ENCODE assay signal across 7 mouse cellular contexts in genomic region chr9:88521961-88522568, GRCm38 (mm10). TPM values are rescaled to one million over a fixed set of nuclear protein-coding genes. Genes with fewer than 3 reads are reported as not detected.
DNase-seq lines count a peak whose midpoint lies in the region; ATAC-seq and TF ChIP-seq lines count a peak whose summit lies in the region.

No protein-coding gene starts in this region.

- no peaks in the 10 kb centered on the region for H3K9me3 ChIP-seq in neural tube, embryonic 11.5 days (ENCODE audit: control insufficient read depth, low read length)
- no peaks in the 10 kb centered on the region for H3K9me3 ChIP-seq in embryonic facial prominence, embryonic 15.5 days (replicated peaks)
- H3K9me3 ChIP-seq in limb, embryonic 14.5 days (ENCODE audit: control insufficient read depth, low read length): no peaks in the 10 kb centered on the region

- peak overlapping the region; percentile 86 for H3K27ac ChIP-seq in neural tube, embryonic 11.5 days (ENCODE audit: low read depth, low read length)
- peak overlapping the region; percentile 93 for H3K27ac ChIP-seq in embryonic facial prominence, embryonic 15.5 days (replicated peaks)
- H3K27ac ChIP-seq in limb, embryonic 14.5 days (replicated peaks; ENCODE audit: low read depth, low read length): peak overlapping the region; percentile 91

- peaks cover 9% of the 10 kb centered on the region for H3K4me1 ChIP-seq in neural tube, embryonic 11.5 days (ENCODE audit: control insufficient read depth, insufficient read depth, low read length)
- peaks cover 12% of the 10 kb centered on the region for H3K4me1 ChIP-seq in embryonic facial prominence, embryonic 15.5 days
- peaks cover 8% of the 10 kb centered on the region for H3K4me1 ChIP-seq in limb, embryonic 14.5 days (ENCODE audit: control insufficient read depth, insufficient read depth, low read length)

- H3K9ac ChIP-seq in neural tube, embryonic 11.5 days (ENCODE audit: low read length): peak overlapping the region; percentile 94
- H3K9ac ChIP-seq in embryonic facial prominence, embryonic 15.5 days: peak overlapping the region; percentile 93
- H3K9ac ChIP-seq in limb, embryonic 14.5 days (ENCODE audit: low read depth, low read length, severe bottlenecking): peak overlapping the region; percentile 93

- H3K4me2 ChIP-seq in neural tube, embryonic 11.5 days (ENCODE audit: low read depth): peak overlapping the region; percentile 48
- H3K4me2 ChIP-seq in embryonic facial prominence, embryonic 15.5 days (replicated peaks): peak overlapping the region; percentile 82
- peak overlapping the region; percentile 50 for H3K4me2 ChIP-seq in limb, embryonic 14.5 days (replicated peaks; ENCODE audit: low read depth, low read length, severe bottlenecking)

- H3K27me3 ChIP-seq in neural tube, embryonic 11.5 days (ENCODE audit: control insufficient read depth, insufficient read depth, low read length): no peaks in the 10 kb centered on the region
- no peaks in the 10 kb centered on the region for H3K27me3 ChIP-seq in embryonic facial prominence, embryonic 15.5 days
- H3K27me3 ChIP-seq in limb, embryonic 14.5 days (ENCODE audit: control insufficient read depth, insufficient read depth, low read length): no peaks in the 10 kb centered on the region

- DNase-seq in neural tube, embryonic 11.5 days (ENCODE audit: low spot score): no peak
- DNase-seq in neural tube, embryonic 10.5 days (ENCODE audit: extremely low spot score, low spot score): no peak
- DNase-seq in limb, embryonic 14.5 days (ENCODE audit: low spot score): no peak
- DNase-seq in telencephalon, adult 2 months (ENCODE audit: low read depth, low spot score): peak; percentile 11
- no peak for DNase-seq in spleen, postnatal 4 days (ENCODE audit: low spot score in 2 of 2)
- no peak for DNase-seq in B cell, adult 2 months

- WGBS in neural tube, embryonic 11.5 days: 0% methylated on average over 10 of the region's 10 CpGs
- WGBS in embryonic facial prominence, embryonic 15.5 days: 0% methylated on average over 10 of the region's 10 CpGs
- WGBS in limb, embryonic 14.5 days: 0% methylated on average over 10 of the region's 10 CpGs

- ATAC-seq in neural tube, embryonic 11.5 days (ENCODE audit: insufficient read depth, low FRiP score, low TSS enrichment): no peak
- no peak for ATAC-seq in embryonic facial prominence, embryonic 15.5 days (ENCODE audit: insufficient number of reproducible peaks, low FRiP score, low TSS enrichment, low read depth)
- no peak for ATAC-seq in limb, embryonic 14.5 days (ENCODE audit: low FRiP score, low read depth)

- H3K4me3 ChIP-seq in neural tube, embryonic 11.5 days (ENCODE audit: low read depth, low read length): peak overlapping the region; percentile 68
- peak overlapping the region; percentile 78 for H3K4me3 ChIP-seq in embryonic facial prominence, embryonic 15.5 days (replicated peaks)
- H3K4me3 ChIP-seq in limb, embryonic 14.5 days (replicated peaks; ENCODE audit: low read length): peak overlapping the region; percentile 78

- H3K36me3 ChIP-seq in neural tube, embryonic 11.5 days (ENCODE audit: control insufficient read depth, insufficient read depth, low read length): 0 out of 2 replicates have a peak, but pooled peaks cover 2% of the 10 kb centered on the region
- peaks cover 16% of the 10 kb centered on the region for H3K36me3 ChIP-seq in embryonic facial prominence, embryonic 15.5 days
- peaks cover 14% of the 10 kb centered on the region for H3K36me3 ChIP-seq in limb, embryonic 14.5 days (ENCODE audit: control insufficient read depth, insufficient read depth, low read length)

- TF ChIP-seq POLR2A in limb, embryonic 14.5 days (IDR thresholded peaks at IDR 0.05; ENCODE audit: borderline replicate concordance, extremely low read depth, insufficient read depth, insufficient read length): no peak

RNA-seq across cellular contexts. Expression of gene Zfp949, which starts 25.8 kb away (rescaled TPM):
- polyA plus RNA-seq in neural tube, embryonic 11.5 days (2014; fragmentation: Nextera tagmentation; extraction: Ambion mirVana): 10.9 and 14.2 TPM in 2 replicates
- polyA plus RNA-seq in embryonic facial prominence, embryonic 15.5 days (2015; fragmentation: Nextera tagmentation; extraction: Ambion mirVana): 12.8 and 14.1 TPM in 2 replicates
- polyA plus RNA-seq in limb, embryonic 14.5 days (2012; rRNA removed): 8.2 TPM in 2 replicates
- polyA plus RNA-seq in limb, embryonic 14.5 days (2014; fragmentation: Nextera tagmentation; extraction: Ambion mirVana): 10.1 and 12.4 TPM in 2 replicates

RNA-seq across cellular contexts. Expression of gene Syncrip, which starts 39.7 kb away (rescaled TPM):
- polyA plus RNA-seq in neural tube, embryonic 11.5 days (2014; fragmentation: Nextera tagmentation; extraction: Ambion mirVana): 124 and 132 TPM in 2 replicates
- polyA plus RNA-seq in embryonic facial prominence, embryonic 15.5 days (2015; fragmentation: Nextera tagmentation; extraction: Ambion mirVana): 83.1 and 86.0 TPM in 2 replicates
- polyA plus RNA-seq in limb, embryonic 14.5 days (2012; rRNA removed): 59.8 and 86.2 TPM in 2 replicates
- 119 and 122 TPM in 2 replicates for polyA plus RNA-seq in limb, embryonic 14.5 days (2014; fragmentation: Nextera tagmentation; extraction: Ambion mirVana)

RNA-seq across cellular contexts. Expression of gene Trim43a, which starts 58.6 kb away (rescaled TPM):
- polyA plus RNA-seq in neural tube, embryonic 11.5 days (2014; fragmentation: Nextera tagmentation; extraction: Ambion mirVana): 0.12 TPM in 1 of 2 replicates, not detected in the other
- not detected in 2 replicates for polyA plus RNA-seq in embryonic facial prominence, embryonic 15.5 days (2015; fragmentation: Nextera tagmentation; extraction: Ambion mirVana)
- 0.05 and 0.15 TPM in 2 replicates for polyA plus RNA-seq in limb, embryonic 14.5 days (2012; rRNA removed)
- polyA plus RNA-seq in limb, embryonic 14.5 days (2014; fragmentation: Nextera tagmentation; extraction: Ambion mirVana): not detected in 2 replicates
